Mouse (Mus musculus) ES-E14 (cell line): ENCODE results near the gene Tpk1. TPM values are rescaled to one million over a fixed set of nuclear protein-coding genes. Genes with fewer than 3 reads are reported as not detected.

Experiments
- DNase-seq: peaks from one replicate; pipeline ENCODE4 v3.0.0-alpha.2; 2013; ENCODE audit warnings: low read depth, low spot score
- H3K27ac ChIP-seq: 2 replicates; pipeline ENCODE4 v1.5.1; 2012; ENCODE audit warnings: low read depth, mild to moderate bottlenecking, low read length, moderate library complexity, mixed read lengths; ENCODE audit not compliant: poor library complexity, insufficient read depth, severe bottlenecking
- H3K36me3 ChIP-seq: 2 replicates; pipeline ENCODE4 v1.6.1; 2012; ENCODE audit warnings: mild to moderate bottlenecking, low read length, moderate library complexity, mixed read lengths; ENCODE audit not compliant: control insufficient read depth, poor library complexity, insufficient read depth, severe bottlenecking
- H3K4me1 ChIP-seq, 2 experiments: fragments of 150-350 bp in 1 of 2; sonication (generic) in 1 of 2; 2 replicates each; pipeline ENCODE4 v1.6.1; 2012; ENCODE audit warnings: low read length in 2 of 2, mild to moderate bottlenecking in 1 of 2, mixed read lengths in 1 of 2; ENCODE audit not compliant: control insufficient read depth in 2 of 2, insufficient read depth in 2 of 2, poor library complexity in 1 of 2
- H3K4me3 ChIP-seq, 2 experiments: fragments of 150-350 bp in 1 of 2; sonication (generic) in 1 of 2; 2 replicates each; pipeline ENCODE4 v1.5.1; 2012; ENCODE audit warnings: low read length in 2 of 2, low read depth in 1 of 2, mild to moderate bottlenecking in 1 of 2, mixed read lengths in 1 of 2; ENCODE audit not compliant: insufficient read depth in 1 of 2, poor library complexity in 1 of 2, severe bottlenecking in 1 of 2
- H3K9ac ChIP-seq: 2 replicates; pipeline ENCODE4 v1.6.1; 2012; ENCODE audit warnings: low read depth, mild to moderate bottlenecking, low read length, mixed read lengths; ENCODE audit not compliant: poor library complexity, insufficient read depth, severe bottlenecking
- H3K9me3 ChIP-seq: fragments of 150-350 bp; sonication (generic); 2 replicates; pipeline ENCODE4 v1.6.1; 2012; ENCODE audit warnings: low read depth, mild to moderate bottlenecking, low read length; ENCODE audit not compliant: control insufficient read depth, insufficient read depth
- CHD2 ChIP-seq: IDR thresholded peaks from 2 replicates; pipeline ENCODE4 v1.6.1; 2014; ENCODE audit warnings: mild to moderate bottlenecking, low read depth, low read length, inconsistent platforms
- HCFC1 ChIP-seq: IDR thresholded peaks from 2 replicates; pipeline ENCODE4 v1.6.1; 2012; ENCODE audit warnings: low read length, inconsistent platforms, borderline replicate concordance; ENCODE audit not compliant: insufficient read depth
- MAFK ChIP-seq: IDR thresholded peaks from 2 replicates; pipeline ENCODE4 v1.6.1; 2014; ENCODE audit warnings: mild to moderate bottlenecking, low read depth, low read length, inconsistent platforms; ENCODE audit not compliant: insufficient read depth
- ZC3H11A ChIP-seq: IDR thresholded peaks from 2 replicates; pipeline ENCODE4 v1.6.1; 2012; ENCODE audit warnings: low read depth, mild to moderate bottlenecking, inconsistent platforms, low read length, borderline replicate concordance
- ZNF384 ChIP-seq: IDR thresholded peaks from 2 replicates; pipeline ENCODE4 v1.6.1; 2012; ENCODE audit warnings: low read depth, low read length, inconsistent platforms
- in situ Hi-C, 2 experiments: fragments of 600-800 bp; cut with MboI; formaldehyde crosslinking; loops; one replicate each; pipeline ENCODE4 v1.15.1; 2025; ENCODE audit warnings: low sequenced_read_pairs in 2 of 2, inconsistent platforms in 1 of 2; ENCODE audit not compliant: unreplicated experiment in 2 of 2
- total RNA-seq: library from RNA; depleted of rRNA; stranded (reverse); fragments of 300-350 nt; gene quantifications from 2 replicates; pipeline ENCODE4 v1.2.3, GENCODE M21; 2012

Tpk1 gene
- total RNA-seq, 1 experiment = 13.3 TPM

DNA sequence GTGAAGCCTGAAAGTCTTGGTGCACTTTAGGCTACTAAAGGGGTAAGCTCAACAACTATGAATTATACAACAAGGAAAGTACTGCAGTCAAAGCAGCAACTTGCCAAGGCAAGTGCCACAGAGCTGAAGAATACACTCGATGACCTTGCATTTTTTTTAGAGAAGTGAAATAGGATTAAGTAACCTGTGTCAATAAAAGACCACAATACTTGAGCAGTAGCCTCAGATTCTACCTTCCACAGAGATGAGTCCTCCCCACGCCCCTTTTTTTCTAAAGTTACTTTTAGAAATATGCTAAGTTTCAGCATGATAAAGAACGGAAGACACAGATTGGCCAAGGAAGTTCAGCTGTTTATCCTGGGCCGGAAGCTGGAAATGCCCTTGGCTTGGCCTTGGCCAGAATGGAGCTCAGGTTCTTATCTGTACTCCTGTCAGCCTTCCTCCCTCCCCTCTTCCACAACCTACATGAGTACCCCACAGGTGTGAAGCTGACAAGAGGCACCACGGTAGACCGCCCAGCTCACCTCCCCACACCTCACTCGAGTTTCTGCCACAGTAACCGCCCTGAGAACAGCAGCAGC is 11.1 kb downstream of the Tpk1 start:
- Histone ChIP-seq H3K9ac (no peak overlapping the region), H3K36me3 (no peaks in the 10 kb centered on the region), H3K27ac (no peak overlapping the region), H3K4me3 (no peak overlapping the region), H3K9me3 (no peaks in the 10 kb centered on the region), H3K4me1 (peaks cover 0 to 2% of the 10 kb centered on the region in 2 experiments; a peak in 1 of 4 replicates)
- no peak for TF ChIP-seq ZNF384
- TF ChIP-seq MAFK = peak; percentile 38; the same call in 1 of the 2 replicates
- DNase-seq = no peak
- in situ Hi-C loops = no loop called here

DNA sequence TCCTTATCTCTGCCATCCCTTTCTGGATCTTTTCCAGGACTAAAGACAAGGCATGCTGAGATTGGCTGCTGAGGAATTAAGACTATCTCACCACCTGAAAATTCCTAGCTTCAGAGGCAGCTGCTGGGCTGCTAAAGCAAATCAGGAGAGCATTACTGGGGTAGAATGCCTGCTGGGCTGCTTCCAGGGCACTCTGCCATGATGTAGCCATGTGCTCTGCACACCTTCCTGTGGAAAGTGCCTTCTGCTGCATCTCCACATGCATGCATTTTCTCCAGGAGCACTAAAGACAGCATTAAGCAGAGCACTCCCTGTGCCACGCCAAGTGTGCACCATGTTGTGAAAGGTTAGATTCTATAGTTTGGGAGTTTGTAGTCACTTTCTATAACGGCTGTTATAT is 16.6 kb downstream of the Tpk1 start:
- no peak for DNase-seq
- Histone ChIP-seq H3K36me3 (no peaks in the 10 kb centered on the region), H3K4me3 (no peak overlapping the region), H3K9ac (no peak overlapping the region), H3K4me1 (no peaks in the 10 kb centered on the region; a peak in 1 of 4 replicates), H3K27ac (no peak overlapping the region), H3K9me3 (no peaks in the 10 kb centered on the region)
- TF ChIP-seq HCFC1 (no peak), ZNF384 (no peak), CHD2 (no peak), MAFK (no peak), ZC3H11A (no peak)
- in situ Hi-C loops = no loop called here

DNA sequence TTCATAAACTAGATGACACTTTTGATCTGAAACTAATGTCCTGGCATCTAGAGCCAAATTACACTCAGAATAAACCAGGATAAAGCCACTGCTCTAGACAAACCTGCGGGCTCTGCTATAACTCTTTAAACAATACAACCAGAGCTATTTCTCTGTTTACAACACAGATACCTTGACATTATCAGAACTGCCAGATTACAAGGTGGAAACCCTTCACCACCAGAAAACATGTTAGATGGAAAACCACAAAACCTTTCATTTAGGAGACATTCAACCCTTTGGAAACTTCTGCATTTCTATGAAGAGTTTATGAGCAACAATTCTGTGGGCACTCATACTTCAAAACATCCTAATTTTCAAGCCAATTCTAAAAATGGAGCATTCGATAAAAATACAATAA is 20.4 kb downstream of the Tpk1 start:
- in situ Hi-C loops = no loop called here
- Histone ChIP-seq H3K36me3 (no peaks in the 10 kb centered on the region), H3K9ac (no peak overlapping the region), H3K4me3 (no peak overlapping the region), H3K4me1 (no peaks in the 10 kb centered on the region), H3K9me3 (no peaks in the 10 kb centered on the region), H3K27ac (no peak overlapping the region)
- TF ChIP-seq HCFC1 = no peak
- no peak for TF ChIP-seq ZNF384
- TF ChIP-seq MAFK = no peak
- TF ChIP-seq ZC3H11A = no peak
- TF ChIP-seq CHD2 = no peak
- no peak for DNase-seq

DNA sequence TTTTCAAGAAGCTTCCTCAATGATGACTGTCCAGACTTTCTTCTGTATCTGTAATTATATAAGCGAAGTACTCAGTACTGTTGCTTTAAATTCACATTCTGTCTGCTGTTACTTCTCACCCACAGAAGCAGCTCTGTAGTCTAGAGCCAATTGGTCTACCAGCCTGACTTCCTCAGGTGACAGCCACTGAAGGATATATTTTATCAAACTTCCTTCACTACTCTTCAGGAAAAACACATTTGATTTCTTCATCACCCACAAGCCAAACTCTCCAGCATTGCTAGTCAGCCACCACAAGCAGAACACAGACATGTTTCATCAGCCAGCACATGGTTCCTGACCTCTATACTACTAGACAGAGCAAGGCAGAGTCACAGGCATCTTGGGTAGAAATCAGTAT is 21.0 kb downstream of the Tpk1 start:
- TF ChIP-seq MAFK = no peak
- TF ChIP-seq HCFC1 = no peak
- no peak for TF ChIP-seq CHD2
- TF ChIP-seq ZNF384 = no peak
- no peak for TF ChIP-seq ZC3H11A
- Histone ChIP-seq H3K4me3 (no peak overlapping the region), H3K36me3 (no peaks in the 10 kb centered on the region), H3K4me1 (no peaks in the 10 kb centered on the region), H3K9me3 (no peaks in the 10 kb centered on the region), H3K27ac (no peak overlapping the region), H3K9ac (no peak overlapping the region)
- DNase-seq = no peak
- in situ Hi-C loops = no loop called here

DNA sequence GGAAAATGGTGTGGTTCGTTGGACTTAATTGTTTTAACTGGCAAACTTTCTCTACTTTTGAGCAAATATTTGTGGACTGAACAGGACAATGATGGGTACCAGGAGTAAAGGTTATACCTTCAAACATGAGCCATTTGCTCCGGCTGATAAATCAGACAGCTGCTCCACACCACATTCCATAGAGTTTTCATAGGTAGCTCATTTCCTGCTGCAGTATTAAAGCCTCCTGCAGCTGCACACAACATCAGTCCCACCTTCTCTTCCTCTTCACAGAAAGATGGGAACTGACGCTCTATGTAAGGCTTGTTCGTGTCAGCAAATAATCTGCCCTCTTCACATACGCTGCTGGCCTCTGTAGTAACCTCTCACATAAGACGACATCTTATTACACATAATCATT is 22.4 kb downstream of the Tpk1 start:
- H3K4me3 ChIP-seq = no peak overlapping the region
- H3K36me3 ChIP-seq = no peaks in the 10 kb centered on the region
- no peaks in the 10 kb centered on the region for H3K4me1 ChIP-seq
- H3K9ac ChIP-seq = no peak overlapping the region
- no peak overlapping the region for H3K27ac ChIP-seq
- in situ Hi-C loops = no loop called here
- no peaks in the 10 kb centered on the region for H3K9me3 ChIP-seq
- DNase-seq = no peak
- TF ChIP-seq HCFC1 (no peak), MAFK (no peak), ZC3H11A (no peak), ZNF384 (no peak), CHD2 (no peak)
